Mouse (Mus musculus): Measurements from ENCODE around the gene 9130230L23Rik.

9130230L23Rik gene

DNA sequence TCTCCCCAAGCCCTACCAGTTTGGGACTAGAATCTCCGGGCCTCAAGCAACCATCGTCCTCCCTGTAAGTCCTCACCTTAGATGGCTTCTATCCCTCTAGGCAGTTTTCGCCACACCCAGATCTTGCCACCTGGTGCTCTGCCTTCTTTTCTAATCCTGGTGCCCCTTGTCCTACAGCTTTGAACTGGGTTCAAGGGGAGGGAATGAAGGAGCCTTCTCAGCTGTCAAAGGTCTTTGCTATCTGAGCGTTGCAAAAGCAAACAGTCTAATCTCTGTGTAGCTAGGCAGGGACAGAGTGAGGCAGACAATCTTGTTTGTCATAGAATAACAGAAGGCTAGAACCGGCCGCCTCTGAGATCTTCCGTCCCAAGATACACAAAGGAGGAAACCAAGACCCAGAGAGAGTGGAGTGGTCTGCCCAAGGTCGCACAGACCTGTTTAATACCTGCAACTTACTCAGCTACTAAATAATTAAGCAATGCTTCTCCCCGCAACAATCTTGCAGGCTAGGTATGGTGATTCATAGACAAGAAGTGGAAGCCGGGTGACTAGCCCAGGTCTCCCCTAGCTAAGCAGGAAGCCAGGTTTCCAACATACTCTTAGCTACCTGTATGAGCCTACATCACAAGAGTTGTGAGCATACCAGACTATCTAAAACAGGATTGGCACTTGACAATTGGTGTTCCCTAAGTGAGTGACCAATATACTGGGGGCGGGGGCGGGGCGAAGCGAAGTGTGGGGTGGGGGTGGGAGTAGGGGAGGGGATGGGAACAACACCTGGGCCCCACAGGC is at the start of gene 9130230L23Rik:
Gene 9130230L23Rik (minus strand): TSS at position 152 of the 792 bp plus-strand sequence.
- no peak for DNase-seq (ENCODE audit: low read depth, low spot score)

DNA sequence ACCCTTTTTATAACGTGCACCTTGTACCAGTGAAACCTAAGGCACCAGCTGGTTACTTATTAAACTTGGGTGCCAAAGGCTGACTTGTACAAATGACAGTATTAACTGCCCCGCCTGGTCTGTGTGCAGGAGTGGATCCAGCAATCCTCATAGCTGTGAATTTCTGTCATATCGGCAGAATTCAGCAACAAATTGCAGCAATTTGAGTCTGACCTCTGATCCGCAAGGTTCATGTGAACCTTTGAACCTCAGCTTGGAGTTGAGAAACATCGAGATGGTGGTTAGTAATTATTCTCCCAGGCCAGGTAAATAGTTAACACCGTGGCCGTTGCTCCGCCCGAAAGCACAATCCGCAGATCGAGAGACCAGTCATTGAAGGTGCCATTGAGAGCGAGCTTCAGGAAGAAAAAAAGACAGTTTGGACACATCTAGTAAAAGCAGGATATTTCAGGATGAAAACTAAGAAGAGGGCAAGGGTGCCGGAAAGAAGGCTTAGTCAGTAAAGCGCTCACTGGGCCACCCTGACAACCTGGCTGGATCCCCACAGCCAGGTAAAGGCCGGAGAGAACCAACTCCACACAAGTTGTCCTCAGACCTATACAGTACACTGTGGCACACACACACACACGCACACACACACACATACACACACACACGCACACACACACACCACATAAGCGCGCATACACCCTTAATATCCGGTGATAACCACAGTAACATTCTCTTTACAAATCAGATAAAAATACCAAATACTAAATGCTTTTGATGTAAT is 48.9 kb upstream of the 9130230L23Rik start:
- DNase-seq (ENCODE audit: low read depth, low spot score) = no peak

DNA sequence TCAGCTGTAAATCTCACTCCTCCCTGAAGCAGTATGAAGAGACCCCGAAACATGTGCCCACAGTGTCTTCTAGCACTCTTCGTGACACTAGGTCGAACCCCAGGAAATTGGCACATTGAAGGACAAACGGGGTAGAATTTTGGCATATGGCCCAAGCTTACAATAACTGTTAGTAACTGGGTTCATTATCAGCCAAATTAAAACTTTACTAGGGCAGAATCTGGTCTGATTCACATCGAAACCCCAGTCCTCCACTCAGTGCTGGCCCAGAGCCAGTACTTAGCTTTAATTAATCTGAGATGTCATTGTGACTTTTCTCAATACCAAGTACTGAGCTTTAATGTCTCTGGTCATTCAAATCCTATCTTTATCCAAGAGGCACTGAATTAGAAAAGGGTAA is 46.8 kb upstream of the 9130230L23Rik start:
- no peak for DNase-seq (ENCODE audit: low read depth, low spot score)

DNA sequence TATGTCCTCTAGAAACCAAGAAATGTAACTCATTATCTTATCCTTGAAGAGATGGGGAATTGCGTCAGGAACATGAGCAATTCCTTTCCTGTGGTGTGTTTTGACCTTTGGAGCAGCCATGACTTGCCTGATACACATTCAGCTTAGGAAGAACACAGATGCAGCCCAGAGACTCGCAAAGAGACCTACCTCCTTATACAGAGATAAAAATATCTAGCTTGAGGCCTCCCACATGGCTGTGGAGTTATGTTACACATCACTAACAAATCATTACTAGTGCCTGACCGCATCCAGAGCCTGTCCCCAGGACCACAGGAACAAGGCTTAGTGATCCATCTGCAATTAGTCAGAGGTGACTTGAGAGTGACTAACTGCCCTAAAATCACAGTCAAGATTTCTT is 42.3 kb upstream of the 9130230L23Rik start:
- no peak for DNase-seq (ENCODE audit: low read depth, low spot score)

DNA sequence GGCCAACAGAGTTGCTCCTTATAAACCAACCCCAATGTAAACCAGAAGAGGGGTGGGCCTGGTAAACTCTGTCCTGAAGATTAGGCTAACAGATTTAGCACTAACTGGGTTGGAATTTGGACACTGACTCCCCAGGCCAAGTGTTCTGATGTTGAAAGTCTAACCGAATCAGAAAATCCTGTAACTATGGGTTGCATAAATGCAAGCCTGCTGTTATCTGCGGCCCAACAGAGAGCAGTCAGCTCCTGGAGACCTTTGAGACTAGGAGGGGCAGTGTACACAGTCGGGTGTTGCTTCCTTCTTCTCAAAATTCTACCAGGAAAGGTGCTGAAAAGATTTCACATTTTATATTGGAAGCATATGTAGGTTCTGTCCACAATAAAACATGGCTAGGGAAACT is 39.8 kb upstream of the 9130230L23Rik start:
- DNase-seq (ENCODE audit: low read depth, low spot score) = no peak

DNA sequence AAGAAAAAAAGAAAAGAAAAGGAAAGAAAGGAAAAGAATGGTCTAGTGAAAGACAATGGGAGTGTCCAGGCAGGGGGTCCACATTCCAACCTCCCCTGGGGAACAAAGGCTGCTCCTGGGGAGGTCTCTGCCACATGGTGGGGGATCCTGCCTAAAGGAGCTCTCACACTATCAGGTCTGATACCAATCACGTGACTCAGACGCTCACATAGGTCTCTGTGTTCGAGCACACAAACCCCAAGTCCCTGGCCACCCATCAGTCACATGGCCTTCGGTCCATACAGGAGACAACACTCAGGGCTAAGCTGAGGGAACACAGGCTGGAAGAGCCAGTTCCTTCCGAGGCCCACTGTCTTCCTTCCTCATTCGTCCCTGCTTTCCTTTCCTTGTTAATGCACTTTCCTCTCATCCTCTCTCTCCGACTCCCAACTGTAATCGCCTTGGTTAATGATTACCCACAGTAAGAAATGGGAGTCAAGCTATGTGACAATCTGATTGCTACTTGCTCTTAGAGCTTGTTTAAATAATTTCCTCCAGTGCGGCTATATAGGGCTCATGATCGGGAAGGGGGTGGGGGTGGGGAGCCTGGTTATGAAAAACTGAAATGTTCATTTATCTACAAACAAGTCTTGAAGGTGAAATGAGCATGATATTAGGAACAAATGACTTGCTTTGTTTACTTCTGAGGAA is 38.7 kb upstream of the 9130230L23Rik start:
- no peak for DNase-seq (ENCODE audit: low read depth, low spot score)

DNA sequence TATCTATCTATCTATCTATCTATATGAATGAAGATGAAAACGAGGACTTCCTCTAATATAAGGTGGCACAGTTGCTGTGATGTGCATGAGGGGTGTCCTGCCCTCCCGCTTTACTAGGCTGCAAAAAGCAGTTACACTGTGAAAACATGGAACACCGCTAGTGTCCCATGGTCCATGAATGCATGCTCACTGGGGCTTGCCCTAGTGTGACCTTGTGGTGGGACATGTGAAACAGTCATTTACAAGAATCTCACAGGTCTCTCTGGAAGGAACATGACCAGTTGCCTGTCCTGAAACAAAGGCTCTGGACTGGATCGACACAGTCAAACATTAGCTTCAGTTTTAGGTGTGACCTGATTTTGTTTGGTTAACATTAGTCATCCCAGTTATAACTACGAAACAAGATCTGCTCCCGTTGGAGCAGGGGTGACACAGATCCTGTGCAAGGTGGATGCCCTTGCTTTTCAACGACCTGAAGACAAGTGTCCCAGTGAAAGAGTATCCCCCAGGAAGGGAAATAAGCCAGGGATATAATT is 36.7 kb upstream of the 9130230L23Rik start:
- no peak for DNase-seq (ENCODE audit: low read depth, low spot score)

DNA sequence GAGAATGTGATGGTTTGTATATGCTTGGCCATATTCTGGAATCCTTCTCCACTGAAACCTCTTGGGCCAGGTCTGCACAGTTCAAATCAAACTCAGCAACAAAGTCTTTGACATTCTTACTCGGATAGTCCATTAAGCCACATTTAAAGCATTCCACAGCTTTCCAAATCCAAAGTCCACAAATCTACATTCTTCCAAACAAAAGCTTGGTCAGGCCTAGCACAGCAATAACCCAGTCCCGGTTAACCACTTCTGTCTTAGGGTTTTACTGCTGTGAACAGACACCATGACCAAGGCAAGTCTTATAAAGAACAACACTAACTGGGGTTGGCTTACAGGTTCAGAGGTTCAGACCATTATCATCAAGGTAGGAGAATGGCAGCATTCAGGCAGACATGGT is 35.7 kb upstream of the 9130230L23Rik start:
- no peak for DNase-seq (ENCODE audit: low read depth, low spot score)

DNA sequence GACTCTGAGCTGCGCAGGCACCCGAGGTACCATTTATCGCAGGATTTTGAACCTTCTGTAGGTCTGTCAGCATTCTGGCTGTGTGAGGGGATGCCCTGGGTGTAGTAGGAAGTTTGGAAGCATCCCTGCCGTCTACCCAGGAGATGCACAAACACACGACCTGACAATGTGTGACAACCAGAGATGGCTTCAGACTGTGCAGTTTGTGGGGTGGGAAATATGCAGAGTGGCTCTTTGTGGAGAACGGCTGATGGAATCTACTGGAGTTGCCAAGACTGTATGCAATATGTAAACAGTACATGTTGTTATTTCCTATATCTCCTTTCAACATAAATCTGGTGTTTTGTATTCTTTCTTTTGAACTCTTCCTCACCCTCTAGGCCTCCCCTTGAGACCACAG is 33.0 kb upstream of the 9130230L23Rik start:
- no peak for DNase-seq (ENCODE audit: low read depth, low spot score)

DNA sequence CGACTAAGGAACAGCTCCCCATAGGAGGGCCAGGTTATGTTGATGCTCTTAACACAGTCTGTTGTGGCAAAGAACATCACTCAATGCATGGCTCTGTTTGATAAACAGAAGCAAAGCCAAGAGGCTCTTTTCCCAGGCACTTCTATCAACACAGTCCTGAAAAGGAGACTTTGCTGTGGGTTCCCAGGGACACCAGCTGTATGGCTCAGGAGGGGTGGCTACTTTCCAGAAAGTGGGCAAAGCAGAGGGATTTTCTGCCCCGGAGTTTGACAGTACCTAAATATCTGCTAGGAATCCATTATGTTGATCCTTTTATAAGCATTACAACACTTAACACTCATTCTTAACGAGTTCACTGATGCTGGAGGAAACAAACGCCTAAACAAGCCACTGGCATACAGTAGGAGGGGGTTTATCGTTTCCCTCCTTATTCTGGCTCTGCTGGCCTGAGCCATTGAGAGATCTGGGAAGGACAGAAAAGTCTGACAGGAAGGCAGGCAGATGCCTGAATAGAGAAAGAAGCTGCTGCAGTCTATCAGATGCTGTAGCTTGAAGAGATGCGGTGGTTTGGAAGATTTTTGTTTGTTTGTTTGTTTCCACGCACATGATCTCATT is 32.5 kb upstream of the 9130230L23Rik start:
- no peak for DNase-seq (ENCODE audit: low read depth, low spot score)

DNA sequence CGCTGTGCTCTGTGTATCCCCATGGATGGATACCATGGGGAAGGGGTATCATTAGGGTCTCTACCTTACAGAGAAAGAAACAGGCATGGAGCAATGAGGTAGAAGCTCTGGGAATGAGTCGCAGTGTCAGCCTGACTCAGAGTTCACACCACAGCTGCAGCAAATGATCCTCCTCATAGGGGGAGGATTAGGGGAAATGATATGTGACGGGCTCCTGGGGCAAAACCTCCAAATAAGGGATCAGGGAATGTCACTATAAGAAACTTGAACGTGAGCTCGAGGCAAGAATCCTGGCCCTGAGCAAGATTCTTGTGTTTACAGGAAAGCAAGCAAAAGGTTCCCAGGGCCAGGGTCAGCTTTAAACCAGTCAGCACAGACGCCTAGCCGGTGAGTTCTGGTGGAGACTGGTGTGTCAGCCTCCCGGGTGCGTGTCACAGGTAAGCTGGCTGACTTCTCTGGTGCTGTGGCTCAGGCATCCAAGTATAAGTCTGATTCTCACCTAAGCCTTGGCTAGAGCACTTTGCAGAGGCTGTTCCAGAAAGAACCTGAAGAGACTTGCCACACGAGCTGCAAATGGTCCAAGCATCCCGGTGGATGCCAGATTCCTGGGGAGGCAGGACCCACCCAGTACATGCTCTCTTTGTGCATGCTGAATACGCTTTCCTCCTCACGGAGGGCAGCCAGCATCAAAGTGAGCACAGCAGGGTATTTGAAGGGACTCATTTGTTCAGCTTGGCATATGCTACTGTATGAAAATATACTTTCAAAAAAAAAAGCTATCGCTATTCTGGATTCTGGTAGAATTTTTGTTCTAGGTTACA is 30.5 kb upstream of the 9130230L23Rik start:
- DNase-seq (ENCODE audit: low read depth, low spot score) = no peak

DNA sequence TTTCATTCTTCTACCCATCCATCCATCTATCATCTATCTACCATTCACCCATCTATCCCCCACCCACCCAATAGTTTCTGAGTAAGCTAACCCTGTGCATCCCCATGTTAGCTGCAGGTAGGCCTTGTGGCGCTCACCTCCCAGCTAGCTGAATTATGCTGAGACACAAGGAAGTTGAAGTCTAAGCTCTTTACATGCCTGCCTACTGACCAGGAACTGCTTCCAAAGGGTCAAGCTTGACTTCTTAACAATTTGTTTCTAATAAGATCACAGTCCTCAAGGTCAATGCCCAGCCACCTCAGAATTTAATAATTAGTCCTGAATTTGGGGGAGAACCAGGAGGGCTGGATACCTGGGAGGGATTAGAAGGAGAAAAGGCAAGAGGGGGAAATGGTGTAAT is 28.7 kb upstream of the 9130230L23Rik start:
- DNase-seq (ENCODE audit: low read depth, low spot score) = no peak

DNA sequence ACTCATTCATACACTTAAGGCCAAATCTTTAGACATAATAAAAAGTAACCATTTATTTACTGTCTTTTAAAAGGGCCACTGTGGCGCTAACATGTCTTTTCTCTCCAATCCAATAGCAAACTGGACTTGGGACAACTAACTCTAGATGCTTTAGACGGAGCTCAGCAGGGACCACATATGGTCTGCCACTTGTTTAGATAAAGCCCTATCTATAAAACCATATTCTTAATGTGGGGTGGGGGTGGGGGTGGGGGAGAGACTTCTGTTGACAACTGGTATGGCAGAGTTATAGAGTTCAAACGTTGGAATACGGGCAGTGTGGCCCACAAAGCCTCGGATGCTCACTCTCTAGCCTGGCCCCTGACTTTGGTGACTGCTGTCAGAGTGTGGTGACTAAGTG is 27.6 kb upstream of the 9130230L23Rik start:
- DNase-seq (ENCODE audit: low read depth, low spot score) = no peak

DNA sequence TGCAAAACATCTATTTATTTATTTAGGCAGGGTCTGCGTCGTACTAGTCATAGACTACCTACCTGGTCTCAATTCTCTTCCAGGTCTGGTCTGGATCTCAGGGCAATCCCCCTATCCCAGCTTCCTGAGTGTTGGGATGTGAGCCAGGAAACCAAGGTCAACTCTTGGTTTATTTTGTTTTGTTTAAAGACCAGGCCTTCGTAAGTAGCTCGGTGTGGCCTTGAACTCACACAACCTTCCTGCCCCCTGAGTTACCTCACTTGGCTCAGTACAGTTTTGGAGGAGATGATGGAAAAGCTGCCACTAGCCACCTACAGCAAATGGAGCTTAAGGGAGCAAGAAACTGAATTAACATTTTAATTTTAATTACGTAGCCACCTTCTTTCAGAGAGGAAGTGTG is 24.1 kb upstream of the 9130230L23Rik start:
- no peak for DNase-seq (ENCODE audit: low read depth, low spot score)

DNA sequence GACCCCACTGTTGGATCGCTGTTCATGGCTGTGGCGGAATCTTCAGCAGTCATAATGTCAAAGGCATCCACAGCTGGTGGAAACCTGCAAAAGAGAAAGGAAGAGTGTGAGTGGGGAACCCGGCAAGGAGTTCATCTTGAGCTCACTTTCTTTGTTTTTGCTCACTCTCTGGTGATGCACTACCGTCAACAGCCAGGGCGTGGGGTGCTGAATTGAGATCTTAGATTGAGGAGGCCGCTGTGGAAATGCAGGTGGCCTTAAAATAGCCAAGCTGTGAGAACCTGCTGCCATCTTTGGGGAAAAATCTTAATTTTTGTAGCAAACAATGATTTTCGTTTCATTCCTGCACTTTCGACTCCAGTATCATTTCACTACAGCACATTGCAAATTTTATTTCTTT is 23.1 kb upstream of the 9130230L23Rik start:
- no peak for DNase-seq (ENCODE audit: low read depth, low spot score)

DNA sequence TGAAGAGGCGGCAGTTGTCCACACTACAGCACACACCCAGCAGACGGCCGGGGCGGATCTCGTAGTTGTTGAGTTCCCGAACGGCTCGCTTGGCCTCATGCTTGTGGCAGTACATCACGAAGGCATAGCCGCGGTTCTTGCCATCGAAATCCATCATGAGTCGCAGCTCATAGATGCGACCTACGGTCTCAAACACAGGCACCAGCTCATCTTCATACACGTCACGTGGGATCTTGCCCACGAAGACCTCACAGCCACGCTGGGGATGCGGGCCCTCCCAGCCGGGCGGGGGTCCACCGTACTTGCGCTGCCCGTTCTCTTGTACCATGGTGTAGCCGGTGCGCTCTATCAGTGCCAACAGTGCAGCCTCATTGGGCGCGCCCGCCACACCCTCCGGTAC is 22.7 kb upstream of the 9130230L23Rik start:
- DNase-seq (ENCODE audit: low read depth, low spot score) = no peak

DNA sequence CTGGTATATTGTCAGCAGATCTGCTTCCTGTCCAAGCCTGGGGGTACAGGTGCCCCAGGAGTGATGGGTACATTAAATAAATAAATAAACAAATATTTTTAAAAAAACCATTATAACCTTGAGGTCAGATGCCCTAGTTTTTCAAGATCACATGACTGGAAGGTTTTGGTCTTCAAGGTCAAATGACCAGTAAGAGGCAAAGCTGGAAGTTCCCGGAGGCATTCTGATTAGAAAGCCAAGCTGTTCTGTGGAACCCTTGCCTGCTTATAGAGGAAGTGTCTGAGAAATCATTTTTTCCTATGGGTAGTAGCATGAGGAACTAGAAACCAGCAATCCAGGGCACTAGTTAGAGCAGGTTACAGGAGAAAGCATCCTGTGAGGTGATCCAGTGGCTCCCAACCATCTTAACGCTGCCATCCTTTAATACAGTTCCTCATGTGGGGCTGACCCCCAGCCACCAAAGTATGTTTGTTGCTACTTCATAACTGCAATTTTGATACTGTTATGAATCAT is 11.4 kb upstream of the 9130230L23Rik start:
- DNase-seq (ENCODE audit: low read depth, low spot score) = no peak

DNA sequence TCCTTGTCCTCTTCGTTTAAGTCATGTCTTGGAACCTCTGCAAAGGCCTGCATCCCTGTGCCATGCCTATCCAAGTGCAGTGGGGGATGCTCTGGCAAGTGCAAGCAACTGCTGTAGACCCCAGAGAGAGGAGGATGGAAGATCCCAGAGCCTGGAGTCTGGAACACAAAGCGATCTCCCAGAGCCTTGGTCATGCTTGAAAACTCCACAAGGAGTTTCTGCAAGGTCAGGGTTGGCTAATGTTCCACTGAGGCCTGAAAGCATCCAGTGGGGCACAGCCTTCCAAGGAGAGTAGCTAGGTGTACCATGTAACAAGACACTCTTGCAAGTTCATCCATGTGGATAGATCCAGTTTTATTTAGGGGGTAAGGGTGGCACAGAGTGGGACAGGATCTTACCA is 10.4 kb upstream of the 9130230L23Rik start:
- DNase-seq (ENCODE audit: low read depth, low spot score) = no peak

DNA sequence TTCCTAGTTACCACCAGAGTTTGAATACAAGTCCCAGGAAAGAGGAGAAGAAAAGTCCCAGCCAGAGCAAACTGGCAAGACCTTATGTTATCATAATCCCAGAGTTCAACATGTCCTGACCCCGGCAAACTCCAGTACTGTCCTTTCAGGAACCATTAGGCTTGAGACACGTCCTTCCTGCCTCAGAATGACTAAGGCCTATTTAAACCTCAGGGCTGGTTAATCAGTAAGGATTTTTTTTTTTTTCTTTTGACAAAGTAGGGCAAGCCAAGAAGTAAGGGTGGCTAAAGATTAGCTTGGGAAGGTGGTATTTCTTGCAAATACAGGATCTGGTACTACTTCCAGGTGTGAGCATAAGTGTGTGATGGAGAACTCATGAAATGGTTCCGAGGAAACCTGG is 9.9 kb upstream of the 9130230L23Rik start:
- DNase-seq (ENCODE audit: low read depth, low spot score) = no peak

DNA sequence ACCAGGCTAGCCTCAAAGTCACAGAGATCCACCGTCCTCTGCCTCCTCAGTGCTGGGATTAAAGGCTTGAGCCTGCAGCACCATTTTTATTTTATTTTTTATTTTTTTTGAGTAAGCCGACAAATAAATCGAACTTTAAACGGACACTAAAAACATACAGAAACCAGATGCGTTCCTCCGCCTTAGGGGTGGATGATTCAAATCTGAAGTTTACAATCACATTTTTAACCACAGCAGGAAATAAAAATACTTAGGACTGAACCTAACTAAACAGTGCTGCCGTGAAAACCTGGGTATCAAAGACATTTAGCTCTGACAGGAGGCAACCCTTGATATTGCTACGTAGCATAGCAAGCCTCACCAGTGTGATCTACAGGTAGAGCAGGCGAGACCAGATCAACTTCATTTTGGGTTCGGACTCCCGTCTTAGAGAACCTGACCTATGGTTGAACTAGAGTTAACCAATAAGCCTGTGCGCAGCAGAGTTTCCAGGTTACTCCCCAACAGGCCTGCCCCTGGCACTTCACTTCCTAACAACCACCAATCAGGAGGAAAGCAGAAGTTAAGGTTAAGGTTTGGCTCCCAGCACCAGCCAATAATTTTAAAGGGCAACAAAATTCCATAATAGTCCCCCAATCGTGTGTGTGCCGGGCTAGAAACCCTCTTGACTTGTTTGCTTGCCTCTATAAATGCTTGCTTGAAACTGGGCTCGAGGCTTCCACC is 4.3 kb upstream of the 9130230L23Rik start:
- no peak for DNase-seq (ENCODE audit: low read depth, low spot score)

Measured in retina, adult 2 months (tissue).